Mouse (Mus musculus) midbrain, embryonic 13.5 days (tissue): ENCODE results near the gene Usp15. TPM values are rescaled to one million over a fixed set of nuclear protein-coding genes. Genes with fewer than 3 reads are reported as not detected.

ENCODE experiments used
- ATAC-seq: fragments of 200-750 bp; cut with Nextera tagmentation; 2 replicates; pipeline ENCODE4 v1.8.0; 2017; ENCODE audit warnings: mild to moderate bottlenecking, moderate TSS enrichment, moderate library complexity
- H3K27ac ChIP-seq: fragments of 300-500 bp; sonication (generic); 2 replicates; pipeline ENCODE4 v1.5.1; 2015; ENCODE audit warnings: inconsistent platforms, mild to moderate bottlenecking, moderate library complexity
- H3K27me3 ChIP-seq: fragments of 300-500 bp; sonication (generic); 2 replicates; pipeline ENCODE4 v1.6.1; 2015; ENCODE audit warnings: mild to moderate bottlenecking, inconsistent platforms
- H3K36me3 ChIP-seq: fragments of 300-500 bp; sonication (generic); 2 replicates; pipeline ENCODE4 v1.6.1; 2015; ENCODE audit warnings: mild to moderate bottlenecking, inconsistent platforms
- H3K4me1 ChIP-seq: fragments of 300-500 bp; sonication (generic); replicated peaks from 2 replicates; pipeline ENCODE4 v1.6.1; 2015; ENCODE audit warnings: inconsistent platforms
- H3K4me2 ChIP-seq: fragments of 300-500 bp; sonication (generic); replicated peaks from 2 replicates; pipeline ENCODE4 v1.6.1; 2015; ENCODE audit warnings: moderate library complexity, mild to moderate bottlenecking, inconsistent platforms
- H3K4me3 ChIP-seq: fragments of 300-500 bp; sonication (generic); replicated peaks from 2 replicates; pipeline ENCODE4 v1.5.1; 2015; ENCODE audit warnings: mild to moderate bottlenecking, inconsistent platforms
- H3K9ac ChIP-seq: fragments of 300-500 bp; sonication (generic); replicated peaks from 2 replicates; pipeline ENCODE4 v1.6.1; 2015; ENCODE audit warnings: mild to moderate bottlenecking, inconsistent platforms
- H3K9me3 ChIP-seq: fragments of 300-500 bp; sonication (generic); 2 replicates; pipeline ENCODE4 v1.6.1; 2016; ENCODE audit warnings: mild to moderate bottlenecking, inconsistent platforms
- WGBS: fragments of 180-500 bp; shearing (Covaris S2); methylation state at CpG from one replicate; pipeline ENCODE4 v1.1.7; 2015; 5-methylcytosine and 5-hydroxymethylcytosine counted together
- microRNA-seq: library from miRNA; unstranded; fragments of <30 nt; microRNA quantifications from one replicate; pipeline ENCODE4, GENCODE M21; 2016
- polyA plus RNA-seq: library from polyadenylated mRNA; unstranded; fragments of >200 nt; fragmentation: Nextera tagmentation; extraction: Ambion mirVana; gene quantifications from 2 replicates; pipeline ENCODE4 v1.2.1, GENCODE M21; 2015

The Usp15 gene
- polyA plus RNA-seq, 1 experiment from 2014 or later, result 60.2 TPM

DNA sequence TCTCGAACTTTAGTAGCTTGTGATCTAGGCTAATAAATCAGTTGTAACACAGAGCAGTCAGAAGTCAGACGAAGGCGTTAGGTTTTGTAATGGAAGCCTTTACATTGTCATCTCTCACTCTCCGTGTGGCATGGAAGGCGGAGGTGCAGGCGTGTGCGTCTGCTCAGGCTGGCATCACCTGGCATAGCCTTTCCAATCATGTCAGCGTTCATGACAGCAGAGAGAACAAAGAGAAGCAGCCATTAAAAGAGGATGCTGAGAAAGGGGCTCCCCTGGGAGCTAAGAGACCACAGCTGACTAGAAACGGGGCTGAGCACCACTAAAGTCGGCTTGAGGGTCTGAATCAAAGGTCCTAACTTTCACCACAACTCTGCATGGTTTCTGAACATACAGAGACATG is 140.3 kb downstream of the Usp15 start:
- no peaks in the 10 kb centered on the region for H3K9me3 ChIP-seq

DNA sequence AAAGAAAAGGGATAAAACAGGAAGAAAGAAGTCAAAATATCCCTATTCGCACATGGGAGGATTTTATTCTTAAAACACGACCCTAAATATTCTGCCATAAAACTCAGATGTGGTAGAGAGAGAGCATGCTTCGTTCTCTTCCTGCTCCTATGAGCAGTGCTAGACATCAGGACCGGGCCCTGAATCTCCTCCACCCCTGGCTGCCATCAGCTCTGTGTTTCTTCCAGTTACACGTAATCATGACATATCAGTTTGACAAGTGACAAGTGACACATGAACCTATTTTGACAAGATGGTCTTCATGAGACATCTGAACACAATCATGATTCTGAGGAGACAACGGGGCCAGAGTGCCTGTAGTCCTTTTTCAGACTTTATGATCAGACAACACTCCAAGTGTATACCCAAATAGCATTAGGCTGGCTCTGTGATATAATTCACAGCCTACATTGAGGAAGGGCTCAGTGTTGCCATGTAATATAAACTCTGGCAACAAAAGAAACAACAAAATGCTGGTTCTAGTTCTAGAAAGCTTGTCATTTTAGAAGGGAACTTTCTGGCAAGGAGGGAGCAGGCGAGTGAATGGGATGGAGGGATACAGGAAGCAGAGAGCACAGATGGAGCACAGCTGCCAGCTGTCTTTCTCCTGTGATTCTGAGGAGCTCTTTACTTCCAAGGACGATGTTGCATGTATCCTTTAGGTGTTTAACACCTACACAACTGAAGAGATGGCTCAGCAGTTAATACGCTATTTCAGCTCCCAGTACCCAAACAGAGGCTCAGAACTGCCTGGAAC is 141.4 kb downstream of the Usp15 start:
- H3K27ac ChIP-seq, result no peak overlapping the region
- WGBS, result 89% methylated on average over 9 of the region's 9 CpGs
- H3K4me3 ChIP-seq, result no peak overlapping the region
- H3K36me3 ChIP-seq, result peaks cover 15% of the 10 kb centered on the region
- ATAC-seq, result no peak
- no peaks in the 10 kb centered on the region for H3K27me3 ChIP-seq
- H3K4me2 ChIP-seq, result no peak overlapping the region
- no peak overlapping the region for H3K9ac ChIP-seq
- H3K9me3 ChIP-seq, result no peaks in the 10 kb centered on the region
- no peaks in the 10 kb centered on the region for H3K4me1 ChIP-seq

More for the DNA sequence above, 140.3 kb downstream of the Usp15 start:
- Histone ChIP-seq H3K4me1 (no peaks in the 10 kb centered on the region), H3K4me3 (no peak overlapping the region), H3K36me3 (peaks cover 4% of the 10 kb centered on the region), H3K4me2 (no peak overlapping the region), H3K9ac (no peak overlapping the region), H3K27ac (no peak overlapping the region), H3K27me3 (no peaks in the 10 kb centered on the region)
- whole genome bisulfite sequencing, result 79% methylated on average over 10 of the region's 10 CpGs
- no peak for ATAC-seq

Small RNA genes within 50 kb of the gene (microRNA-seq; reads per million reads assigned to microRNA genes)
- 1.2 reads per million for gene Gm27920

Other genes starting within 250 kb of the Usp15 start
- 26.9 and 29.6 TPM in 2 replicates for gene Mon2, start 120.5 kb downstream of the Usp15 start, polyA plus RNA-seq
- 29.8 and 30.9 TPM in 2 replicates for gene Fam19a2, start 67.0 kb upstream of the Usp15 start, polyA plus RNA-seq